Mouse (Mus musculus) cerebellum, adult 2 months (tissue): ENCODE data around the gene 4930595D18Rik.

Experiments used
- CTCF ChIP-seq: fragments of 200-500 bp; IDR thresholded peaks from 2 replicates; pipeline ENCODE4 v1.5.1; 2011; ENCODE audit warnings: low read depth, mild to moderate bottlenecking, control low read depth, low read length, moderate library complexity, borderline replicate concordance; ENCODE audit not compliant: insufficient read depth
- POLR2A ChIP-seq: fragments of 200-500 bp; IDR thresholded peaks from 2 replicates; pipeline ENCODE4 v1.6.1; 2011; ENCODE audit warnings: low read length, control low read depth, borderline replicate concordance; ENCODE audit not compliant: insufficient read depth

DNA sequence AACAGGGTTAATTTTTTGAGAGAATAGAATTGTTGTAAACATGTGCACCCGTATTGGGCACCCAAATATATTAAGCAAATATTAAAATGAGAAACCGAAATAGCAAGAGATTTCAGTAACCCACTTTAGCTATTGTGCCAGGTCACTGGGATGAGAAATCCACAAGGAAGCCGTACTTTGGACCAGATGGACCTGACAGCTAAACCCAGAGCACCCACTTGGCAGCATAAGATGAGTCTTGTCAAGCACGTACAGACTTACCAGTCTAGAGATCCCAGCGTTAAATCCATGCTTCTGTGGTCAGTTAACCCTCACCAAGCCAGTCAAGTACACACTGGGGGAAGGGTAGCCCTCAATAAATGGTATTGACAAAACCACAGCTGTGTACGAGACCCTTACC, 58.6 kb downstream of the 4930595D18Rik start:
- TF ChIP-seq CTCF (no peak), POLR2A (no peak)
